Mouse (Mus musculus) embryonic facial prominence, embryonic 10.5 days (tissue): ENCODE measurements around the gene Gm21304. TPM values are rescaled to one million over a fixed set of nuclear protein-coding genes. Genes with fewer than 3 reads are reported as not detected.
"Not testable (repeated sequence)": the region's sequence is repeated elsewhere in the genome, so short reads cannot be mapped to it uniquely, and the experiment has no call there.

ENCODE experiments used
- DNase-seq: peaks from one replicate; pipeline ENCODE4 v3.0.0-alpha.2; 2017; ENCODE audit warnings: low spot score
- H3K27ac ChIP-seq: fragments of 300-500 bp; sonication (generic); replicated peaks from 2 replicates; pipeline ENCODE4 v1.5.1; 2016; ENCODE audit warnings: mild to moderate bottlenecking
- H3K27me3 ChIP-seq: fragments of 300-500 bp; sonication (generic); replicated peaks from 2 replicates; pipeline ENCODE4 v1.6.1; 2016; ENCODE audit warnings: low read depth, mild to moderate bottlenecking; ENCODE audit not compliant: poor library complexity, severe bottlenecking
- H3K36me3 ChIP-seq: fragments of 300-500 bp; sonication (generic); replicated peaks from 2 replicates; pipeline ENCODE4 v1.6.1; 2016; ENCODE audit warnings: mild to moderate bottlenecking, moderate library complexity
- H3K4me1 ChIP-seq: fragments of 300-500 bp; sonication (generic); 2 replicates; pipeline ENCODE4 v1.6.1; 2016
- H3K4me3 ChIP-seq: fragments of 300-500 bp; sonication (generic); 2 replicates; pipeline ENCODE4 v1.5.1; 2016; ENCODE audit warnings: mild to moderate bottlenecking, moderate library complexity
- H3K9me3 ChIP-seq: fragments of 300-500 bp; sonication (generic); 2 replicates; pipeline ENCODE4 v1.6.1; 2016; ENCODE audit warnings: mild to moderate bottlenecking
- WGBS: fragments of 180-500 bp; shearing (Covaris S2); methylation state at CpG from one replicate; pipeline ENCODE4 v1.1.7; 2016; 5-methylcytosine and 5-hydroxymethylcytosine counted together
- polyA plus RNA-seq: library from polyadenylated mRNA; unstranded; fragments of >200 nt; fragmentation: Nextera tagmentation; extraction: Ambion mirVana; gene quantifications from 2 replicates; pipeline ENCODE4 v1.2.1, GENCODE M21; 2016

The Gm21304 gene
- not detected in 2 replicates for polyA plus RNA-seq

GRCm38 (mm10) chr10:104168215-104168614 lies at the start of gene Gm21304:
TSS of gene Gm21304 (plus strand) at chr10:104168515.
- not testable (repeated sequence) for H3K36me3 ChIP-seq, H3K27me3 ChIP-seq, H3K4me3 ChIP-seq, H3K27ac ChIP-seq, H3K4me1 ChIP-seq, H3K9me3 ChIP-seq, DNase-seq
- WGBS, result no CpG with 5 or more reads among the region's 3 CpGs

GRCm38 (mm10) chr10:104142687-104143086 lies 25.6 kb upstream of the Gm21304 start, which contains the start of gene Gm21293:
TSS of gene Gm21293 (plus strand) at chr10:104142987.
- WGBS, result no CpG with 5 or more reads among the region's 3 CpGs
- H3K4me1 ChIP-seq, H3K4me3 ChIP-seq, H3K9me3 ChIP-seq, DNase-seq, H3K36me3 ChIP-seq, H3K27me3 ChIP-seq, H3K27ac ChIP-seq: not testable (repeated sequence)

- not testable (repeated sequence) for H3K4me3 ChIP-seq, H3K27ac ChIP-seq, H3K4me1 ChIP-seq, DNase-seq, H3K27me3 ChIP-seq, H3K36me3 ChIP-seq, H3K9me3 ChIP-seq
- no CpG with 5 or more reads among the region's 3 CpGs for WGBS
Observed at GRCm38 (mm10) chr10:104151197-104151596, 17.1 kb upstream of the Gm21304 start, which contains the start of gene Gm6763. TSS of gene Gm6763 (plus strand) at chr10:104151497.

GRCm38 (mm10) chr10:104159706-104160105 lies 8.6 kb upstream of the Gm21304 start, which contains the start of gene Gm8764:
TSS of gene Gm8764 (plus strand) at chr10:104160006.
- not testable (repeated sequence) for H3K9me3 ChIP-seq, H3K4me1 ChIP-seq, H3K4me3 ChIP-seq, H3K36me3 ChIP-seq, H3K27ac ChIP-seq, DNase-seq, H3K27me3 ChIP-seq
- WGBS, result no CpG with 5 or more reads among the region's 3 CpGs

GRCm38 (mm10) chr10:104176724-104177123 lies 8.4 kb downstream of the Gm21304 start, which contains the start of gene Gm21312:
TSS of gene Gm21312 (plus strand) at chr10:104177024.
- H3K9me3 ChIP-seq, H3K4me3 ChIP-seq, H3K27me3 ChIP-seq, H3K36me3 ChIP-seq, DNase-seq, H3K4me1 ChIP-seq, H3K27ac ChIP-seq: not testable (repeated sequence)
- no CpG with 5 or more reads among the region's 3 CpGs for WGBS

- not testable (repeated sequence) for H3K4me3 ChIP-seq, H3K9me3 ChIP-seq, H3K27me3 ChIP-seq, H3K36me3 ChIP-seq, H3K27ac ChIP-seq, H3K4me1 ChIP-seq, DNase-seq
- WGBS, result no CpG with 5 or more reads among the region's 3 CpGs
Observed at GRCm38 (mm10) chr10:104185233-104185632, 16.9 kb downstream of the Gm21304 start, which contains the start of gene Gm20765. TSS of gene Gm20765 (plus strand) at chr10:104185533.

GRCm38 (mm10) chr10:104193742-104194141 lies 25.4 kb downstream of the Gm21304 start, which contains the start of gene Gm4340:
TSS of gene Gm4340 (plus strand) at chr10:104194042.
- not testable (repeated sequence) for H3K9me3 ChIP-seq, H3K4me1 ChIP-seq, H3K27me3 ChIP-seq, H3K4me3 ChIP-seq, H3K27ac ChIP-seq, DNase-seq, H3K36me3 ChIP-seq
- whole genome bisulfite sequencing, result no CpG with 5 or more reads among the region's 3 CpGs

GRCm38 (mm10) chr10:104209655-104210054 lies 41.3 kb downstream of the Gm21304 start:
- no peak for DNase-seq
- Histone ChIP-seq H3K9me3 (no peaks in the 10 kb centered on the region), H3K36me3 (no peaks in the 10 kb centered on the region), H3K27me3 (no peaks in the 10 kb centered on the region), H3K27ac (no peak overlapping the region), H3K4me3 (no peak overlapping the region), H3K4me1 (no peaks in the 10 kb centered on the region)
- 87% methylated on average over 1 of the region's 1 CpGs for WGBS

GRCm38 (mm10) chr10:104210268-104210990 lies 42.1 kb downstream of the Gm21304 start:
- Histone ChIP-seq H3K27me3 (no peaks in the 10 kb centered on the region), H3K9me3 (no peaks in the 10 kb centered on the region), H3K4me1 (no peaks in the 10 kb centered on the region), H3K27ac (no peak overlapping the region), H3K4me3 (no peak overlapping the region), H3K36me3 (no peaks in the 10 kb centered on the region)
- DNase-seq, result no peak
- 79% methylated on average over 3 of the region's 3 CpGs for WGBS

GRCm38 (mm10) chr10:104214527-104214926 lies 46.2 kb downstream of the Gm21304 start:
- DNase-seq, result no peak
- 91% methylated on average over 5 of the region's 5 CpGs for WGBS
- H3K4me1 ChIP-seq, result no peaks in the 10 kb centered on the region
- H3K9me3 ChIP-seq, result no peaks in the 10 kb centered on the region
- no peaks in the 10 kb centered on the region for H3K36me3 ChIP-seq
- no peak overlapping the region for H3K4me3 ChIP-seq
- no peak overlapping the region for H3K27ac ChIP-seq
- no peaks in the 10 kb centered on the region for H3K27me3 ChIP-seq

Other genes starting within 250 kb of the Gm21304 start
- not detected in 2 replicates for gene Gm21293, start 25.5 kb upstream of the Gm21304 start, polyA plus RNA-seq
- gene Gm6763, start 17.0 kb upstream of the Gm21304 start, polyA plus RNA-seq, result not detected in 2 replicates
- gene Gm8764, start 8.5 kb upstream of the Gm21304 start, polyA plus RNA-seq, result not detected in 2 replicates
- gene Gm21312, start 8.5 kb downstream of the Gm21304 start, polyA plus RNA-seq, result not detected in 2 replicates
- gene Gm20765, start 17.0 kb downstream of the Gm21304 start, polyA plus RNA-seq, result not detected in 2 replicates
- not detected in 2 replicates for gene Gm4340, start 25.5 kb downstream of the Gm21304 start, polyA plus RNA-seq